Mouse (Mus musculus): Measurements from ENCODE around the gene Plet1.
A peak's percentile ranks its signal among the peaks of the same experiment; 100 is the strongest.

Gene Plet1

GRCm38 (mm10) chr9:50536603-50537135 lies 42.3 kb downstream of the Plet1 start:
- DNase-seq (ENCODE audit: low spot score), result no peak

DNA sequence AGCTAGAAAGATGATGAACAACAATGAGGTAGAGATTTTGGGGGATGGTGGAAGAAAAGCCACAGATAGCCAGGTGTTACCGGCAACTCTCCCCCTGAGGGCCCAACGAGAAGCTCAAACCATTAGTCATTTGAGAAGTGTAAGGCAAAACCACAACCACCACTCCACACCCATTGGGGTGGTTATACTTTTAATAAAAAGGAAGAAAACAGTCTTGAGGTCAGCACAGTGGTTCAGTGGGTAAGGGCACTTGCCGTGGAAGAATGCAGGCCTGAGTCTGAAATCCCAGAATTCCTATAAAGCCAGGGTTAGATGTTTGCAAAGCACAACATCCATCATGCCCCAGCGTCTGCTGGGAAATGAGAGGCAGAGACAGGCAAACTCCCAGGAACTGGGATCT lies 43.0 kb downstream of the Plet1 start:
- DNase-seq (ENCODE audit: low spot score), result no peak

DNA sequence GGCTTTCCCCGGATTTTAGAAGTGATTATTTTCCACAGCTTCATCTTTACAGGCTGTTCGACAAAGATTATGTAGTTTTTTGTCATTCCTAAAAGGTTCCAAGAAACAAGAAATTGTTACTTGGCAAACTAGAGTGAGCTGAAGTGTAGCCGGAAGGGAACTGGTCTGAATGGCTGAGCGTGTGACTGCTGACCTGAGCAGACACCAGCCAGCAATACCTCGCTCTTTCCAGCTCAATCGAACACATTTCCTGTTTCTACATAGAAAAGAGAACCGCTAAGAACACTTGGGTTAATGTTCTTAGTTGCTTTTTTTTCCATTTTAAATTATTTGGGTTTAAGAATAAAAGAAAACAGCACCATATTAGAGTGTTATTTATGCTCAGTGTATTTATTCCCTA lies 45.8 kb downstream of the Plet1 start:
- no peak for DNase-seq (ENCODE audit: low spot score)

GRCm38 (mm10) chr9:50542401-50542800 lies 48.1 kb downstream of the Plet1 start:
- DNase-seq (ENCODE audit: low spot score), result no peak

- no peak for DNase-seq (ENCODE audit: low spot score)
Observed at GRCm38 (mm10) chr9:50547859-50548478, 53.6 kb downstream of the Plet1 start.

DNA sequence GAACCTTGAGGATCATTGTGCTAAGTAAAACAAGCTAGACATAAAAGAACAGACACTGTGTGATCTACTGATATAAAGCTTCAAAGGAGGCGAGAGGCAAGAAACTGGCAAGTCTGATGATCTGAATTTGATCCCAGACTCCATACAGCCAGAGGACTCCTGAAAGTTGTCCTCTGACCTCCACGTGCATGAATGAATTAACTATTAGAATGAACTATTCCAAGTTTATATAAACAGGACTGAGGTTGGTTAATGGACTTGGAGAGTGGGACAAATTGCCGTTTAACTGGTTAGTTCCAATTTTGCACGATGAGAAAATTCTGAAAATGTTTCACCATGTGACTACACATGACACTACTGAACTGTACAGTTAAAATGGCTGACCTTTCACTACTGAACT lies 54.6 kb downstream of the Plet1 start:
- DNase-seq (ENCODE audit: low spot score), result no peak

DNA sequence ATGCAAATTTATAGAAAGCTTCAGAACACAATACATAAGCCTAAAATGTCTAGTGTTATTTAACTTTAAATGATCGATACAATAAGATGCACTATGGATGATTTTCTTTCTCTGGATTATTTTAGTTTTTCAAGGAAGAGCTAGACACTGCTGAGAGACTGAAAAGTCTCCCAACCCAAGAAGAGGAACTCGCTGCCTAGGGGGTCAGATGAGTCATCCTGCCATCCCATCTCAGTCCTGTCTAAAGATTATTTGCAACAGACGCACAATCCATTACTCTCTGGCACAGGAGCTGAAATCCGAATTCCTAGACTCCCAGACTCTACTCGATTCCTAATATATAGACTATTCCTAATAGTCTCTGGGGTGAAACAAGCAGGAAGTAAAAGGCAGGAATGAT lies 57.9 kb downstream of the Plet1 start:
- no peak for DNase-seq (ENCODE audit: low spot score)

GRCm38 (mm10) chr9:50553547-50553946 lies 59.2 kb downstream of the Plet1 start:
- no peak for DNase-seq (ENCODE audit: low spot score)

DNA sequence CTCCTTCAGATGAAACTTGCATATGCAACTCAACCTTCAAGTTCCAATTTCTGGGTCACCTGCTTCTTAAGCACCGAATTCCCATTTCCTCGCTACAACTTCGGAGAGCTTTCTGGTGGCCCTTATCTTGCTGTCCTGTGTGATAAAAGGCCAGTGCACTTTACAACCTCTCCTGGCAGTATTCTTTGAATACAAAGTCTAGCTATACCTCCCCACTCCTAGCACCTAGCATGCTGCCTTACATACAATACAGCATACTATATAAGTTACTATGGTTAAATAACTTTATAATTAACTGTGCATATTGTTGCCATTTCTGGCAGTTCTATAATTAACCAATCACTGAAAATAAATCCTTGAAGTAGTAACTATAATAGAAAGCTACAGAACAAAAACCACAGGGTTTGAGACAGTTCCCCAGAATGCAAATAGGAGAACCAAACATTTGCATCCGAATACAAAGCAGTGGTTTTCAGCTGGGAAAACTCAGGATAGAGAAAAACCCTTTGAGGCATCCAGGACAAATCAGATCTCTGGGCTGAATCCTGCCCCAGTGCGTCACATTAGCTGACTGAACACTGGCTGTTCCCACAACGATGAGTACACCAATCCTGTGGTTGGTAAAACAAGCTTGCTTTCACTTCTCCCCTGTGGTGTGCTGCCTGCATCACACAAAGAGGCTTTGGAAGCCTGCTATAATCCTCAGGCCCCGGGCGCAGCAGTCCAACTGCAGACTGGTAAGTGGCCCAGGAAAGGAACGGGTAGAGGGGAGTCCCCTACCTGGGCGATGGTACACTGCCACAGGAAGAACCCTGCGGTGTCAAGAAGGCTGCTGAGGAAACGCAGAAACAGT lies 60.1 kb downstream of the Plet1 start, which contains the start of gene Il18:
Gene Il18 (plus strand): TSS at position 587 of the 853 bp plus-strand sequence.
- peak; percentile 23 for DNase-seq (ENCODE audit: low spot score)

- DNase-seq (ENCODE audit: low spot score), result peak; percentile 18
Observed at GRCm38 (mm10) chr9:50555094-50555446, 60.7 kb downstream of the Plet1 start, which contains the start of gene Bco2. Bco2 (minus strand) TSS chr9:50555181.

All from adipocyte (in vitro differentiated cells).